Comparison of ENCODE assay signal across 22 mouse cellular contexts in the genomic region with DNA sequence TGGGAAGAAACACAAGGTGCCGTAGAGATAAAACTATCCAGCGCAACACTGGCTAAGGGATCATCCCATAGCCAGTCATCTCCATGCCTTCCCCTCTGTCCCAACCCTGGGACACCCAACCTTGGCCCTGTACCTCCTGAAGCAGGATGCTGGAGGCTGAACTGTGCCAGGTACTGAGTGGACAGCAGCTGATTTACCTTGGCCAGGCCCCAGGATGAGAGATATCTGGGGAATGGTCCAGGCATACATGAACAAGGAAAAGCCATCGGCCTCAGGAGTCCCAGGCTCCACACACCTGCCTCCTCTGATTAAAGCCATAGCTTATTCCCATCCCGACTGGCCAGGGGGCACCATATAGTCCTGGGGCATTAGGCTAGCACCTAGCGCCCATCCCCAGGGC.
"Had no signal": no experiment of that assay in that cellular context is flagged by ENCODE, and none has a peak within 500 bp of the region (broad histone marks: within the 10 kb centered on the region; RNA-seq: fewer than 3 reads in every experiment).

No protein-coding gene starts in this region.

- H3K27ac ChIP-seq: limb, embryonic 13.5 days; liver, embryonic 12.5 days; liver, embryonic 15.5 days; lung, embryonic 15.5 days; midbrain, embryonic 12.5 days; midbrain, embryonic 15.5 days; neural tube, embryonic 12.5 days; neural tube, embryonic 15.5 days had no signal

- H3K36me3 ChIP-seq: limb, embryonic 13.5 days; liver, embryonic 12.5 days; liver, embryonic 15.5 days; lung, embryonic 15.5 days; midbrain, embryonic 12.5 days; midbrain, embryonic 15.5 days; neural tube, embryonic 12.5 days; neural tube, embryonic 15.5 days had no signal

- H3K9ac ChIP-seq: limb, embryonic 13.5 days; liver, embryonic 12.5 days; liver, embryonic 15.5 days; lung, embryonic 15.5 days; midbrain, embryonic 12.5 days; midbrain, embryonic 15.5 days; neural tube, embryonic 12.5 days; neural tube, embryonic 15.5 days had no signal

- H3K4me2 ChIP-seq: limb, embryonic 13.5 days; liver, embryonic 12.5 days; liver, embryonic 15.5 days; lung, embryonic 15.5 days; midbrain, embryonic 12.5 days; midbrain, embryonic 15.5 days; neural tube, embryonic 12.5 days; neural tube, embryonic 15.5 days had no signal

- H3K4me3 ChIP-seq: limb, embryonic 13.5 days; liver, embryonic 12.5 days; liver, embryonic 15.5 days; lung, embryonic 15.5 days; megakaryocyte, embryonic 14.5 days; midbrain, embryonic 12.5 days; midbrain, embryonic 15.5 days; neural tube, embryonic 12.5 days; neural tube, embryonic 15.5 days had no signal

- H3K9me3 ChIP-seq: limb, embryonic 13.5 days; liver, embryonic 12.5 days; liver, embryonic 15.5 days; lung, embryonic 15.5 days; megakaryocyte, embryonic 14.5 days; midbrain, embryonic 12.5 days; midbrain, embryonic 15.5 days; neural tube, embryonic 12.5 days; neural tube, embryonic 15.5 days had no signal

- DNase-seq: kidney, adult 18-20 months; kidney, adult 9 months; kidney, postnatal 14 days; kidney, postnatal 4 days; liver; lung, adult 18-20 months; lung, postnatal 10 days; lung, postnatal 36 days; right cerebral cortex, adult 18-20 months; right cerebral cortex, postnatal 14 days; spleen, adult 18-20 months; thymus, adult 18-20 months; thymus, postnatal 36 days had no signal

- ATAC-seq: liver, embryonic 12.5 days; midbrain, embryonic 15.5 days had no signal

- H3K27me3 ChIP-seq: limb, embryonic 13.5 days; liver, embryonic 12.5 days; lung, embryonic 15.5 days; megakaryocyte, embryonic 14.5 days; midbrain, embryonic 15.5 days; neural tube, embryonic 12.5 days; neural tube, embryonic 15.5 days had no signal

- H3K4me1 ChIP-seq: midbrain, embryonic 12.5 days; midbrain, embryonic 15.5 days had no signal
